Mouse (Mus musculus) embryonic fibroblast, embryonic 13.5 days (primary cell): ENCODE results near the gene Ush2a. TPM values are rescaled to one million over a fixed set of nuclear protein-coding genes. Genes with fewer than 3 reads are reported as not detected.

Experiments
- H3K27ac ChIP-seq: 2 replicates; pipeline ENCODE4 v1.5.1; 2012; ENCODE audit warnings: low read length, control low read depth, inconsistent platforms; ENCODE audit not compliant: insufficient read depth
- H3K4me1 ChIP-seq: 2 replicates; pipeline ENCODE4 v1.6.1; 2011; ENCODE audit warnings: low read length; ENCODE audit not compliant: control insufficient read depth, insufficient read depth
- H3K4me3 ChIP-seq: 2 replicates; pipeline ENCODE4 v1.5.1; 2011; ENCODE audit warnings: mild to moderate bottlenecking, control low read depth, low read length; ENCODE audit not compliant: insufficient read depth
- CTCF ChIP-seq: IDR thresholded peaks from 2 replicates; pipeline ENCODE4 v1.5.1; 2011; ENCODE audit warnings: mild to moderate bottlenecking, control low read depth, low read length, moderate library complexity, borderline replicate concordance; ENCODE audit not compliant: insufficient read depth
- POLR2A ChIP-seq: IDR thresholded peaks from 2 replicates; pipeline ENCODE4 v1.6.1; 2011; ENCODE audit warnings: low read depth, mild to moderate bottlenecking, control low read depth, low read length, moderate library complexity
- polyA plus RNA-seq: library from polyadenylated mRNA; stranded (reverse); fragments of >200 nt; gene quantifications from 2 replicates; pipeline ENCODE4 v1.2.4, GENCODE M21; 2011; ENCODE audit warnings: low read depth; ENCODE audit not compliant: missing spikeins, insufficient read length

Gene Ush2a
- polyA plus RNA-seq, 1 experiment: not detected

- no peak overlapping the region for H3K27ac ChIP-seq
- H3K4me1 ChIP-seq: no peaks in the 10 kb centered on the region
- H3K4me3 ChIP-seq: no peak overlapping the region
- TF ChIP-seq CTCF: no peak
- TF ChIP-seq POLR2A: no peak
These were observed 397.3 kb downstream of the Ush2a start for GRCm38 (mm10) chr1:188659159-188659558.

DNA sequence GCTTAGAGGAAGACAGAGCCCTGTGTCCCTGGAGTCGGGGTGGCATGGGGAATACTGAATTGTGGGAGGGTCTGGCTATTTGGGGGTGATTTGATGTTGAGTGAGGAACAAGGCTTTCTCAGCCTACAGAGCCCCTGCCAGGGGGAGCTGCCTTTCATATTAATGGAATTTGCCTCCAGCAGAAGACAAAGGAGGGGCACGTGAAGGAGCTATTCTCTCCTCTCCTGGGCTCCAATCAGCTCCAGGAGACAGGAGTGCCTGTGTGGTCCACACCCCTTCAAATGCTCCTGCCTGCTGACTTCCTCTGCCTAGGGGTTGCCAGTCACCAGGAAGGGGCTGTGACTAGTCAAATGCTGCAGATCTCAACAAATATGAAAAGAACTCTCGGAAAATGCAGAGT lies 398.5 kb downstream of the Ush2a start:
- TF ChIP-seq POLR2A (no peak), CTCF (no peak)
- no peak overlapping the region for H3K4me3 ChIP-seq
- H3K27ac ChIP-seq: no peak overlapping the region
- no peaks in the 10 kb centered on the region for H3K4me1 ChIP-seq

- TF ChIP-seq POLR2A (no peak), CTCF (no peak)
- Histone ChIP-seq H3K27ac (no peak overlapping the region), H3K4me1 (no peaks in the 10 kb centered on the region), H3K4me3 (no peak overlapping the region)
These were observed 399.1 kb downstream of the Ush2a start for GRCm38 (mm10) chr1:188660882-188661281.

- Histone ChIP-seq H3K4me1 (no peaks in the 10 kb centered on the region), H3K4me3 (no peak overlapping the region), H3K27ac (no peak overlapping the region)
- TF ChIP-seq CTCF (no peak), POLR2A (no peak)
These were observed 405.6 kb downstream of the Ush2a start for GRCm38 (mm10) chr1:188667460-188667859.

DNA sequence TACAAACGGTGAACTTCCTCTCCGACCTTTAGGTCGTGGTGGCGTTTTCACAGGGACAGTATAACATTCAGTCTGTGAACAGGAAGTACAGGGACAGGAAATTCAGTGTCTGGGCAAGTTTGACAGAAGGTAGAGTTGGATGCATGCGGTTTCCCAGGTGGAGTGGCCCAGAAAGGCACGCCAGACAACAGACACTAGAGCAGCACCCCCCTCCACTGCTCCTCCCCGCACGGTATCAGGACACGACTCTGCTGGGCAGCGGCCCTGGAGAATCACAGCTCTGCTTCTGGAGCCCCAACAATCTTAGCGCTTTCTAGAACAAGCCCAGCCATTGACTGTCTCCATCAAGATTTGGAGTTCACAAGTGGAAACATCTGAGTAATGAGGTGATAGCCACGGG lies 406.7 kb downstream of the Ush2a start:
- no peak overlapping the region for H3K4me3 ChIP-seq
- H3K27ac ChIP-seq: no peak overlapping the region
- no peaks in the 10 kb centered on the region for H3K4me1 ChIP-seq
- TF ChIP-seq POLR2A: no peak
- no peak for TF ChIP-seq CTCF

GRCm38 (mm10) chr1:188672871-188673270 lies 411.0 kb downstream of the Ush2a start:
- no peak overlapping the region for H3K27ac ChIP-seq
- no peak overlapping the region for H3K4me3 ChIP-seq
- no peak for TF ChIP-seq POLR2A
- TF ChIP-seq CTCF: no peak
- H3K4me1 ChIP-seq: no peaks in the 10 kb centered on the region; the same call in 1 of the 2 replicates

GRCm38 (mm10) chr1:188674640-188675510 lies 413.1 kb downstream of the Ush2a start:
- H3K27ac ChIP-seq: no peak overlapping the region
- no peak for TF ChIP-seq CTCF
- TF ChIP-seq POLR2A: no peak
- H3K4me1 ChIP-seq: no peaks in the 10 kb centered on the region; the same call in 1 of the 2 replicates

DNA sequence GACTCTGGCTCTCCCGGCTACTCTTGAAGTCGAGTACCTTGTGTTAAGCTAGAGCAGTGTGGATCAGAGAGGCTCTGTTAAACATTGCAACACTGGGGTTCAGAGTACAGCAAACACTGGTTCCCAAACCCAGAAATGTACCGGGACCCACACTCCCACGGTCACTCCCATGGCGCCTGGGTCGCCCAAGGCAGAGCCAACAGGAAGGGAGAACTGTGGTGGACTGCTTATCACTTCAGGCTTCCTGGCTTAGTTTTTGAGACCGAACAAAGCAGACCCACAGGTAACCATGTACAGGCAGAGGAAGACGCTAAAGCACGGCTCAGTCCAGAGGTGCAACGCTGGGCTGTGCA lies 413.7 kb downstream of the Ush2a start:
- no peak overlapping the region for H3K4me3 ChIP-seq
- no peak overlapping the region for H3K27ac ChIP-seq
- no peaks in the 10 kb centered on the region; the same call in 1 of the 2 replicates for H3K4me1 ChIP-seq
- TF ChIP-seq CTCF: no peak
- TF ChIP-seq POLR2A: no peak

More at GRCm38 (mm10) chr1:188674640-188675510, 413.1 kb downstream of the Ush2a start:
- no peak overlapping the region for H3K4me3 ChIP-seq

GRCm38 (mm10) chr1:188678189-188678588 lies 416.4 kb downstream of the Ush2a start:
- Histone ChIP-seq H3K27ac (no peak overlapping the region), H3K4me1 (no peaks in the 10 kb centered on the region; the same call in 1 of the 2 replicates), H3K4me3 (no peak overlapping the region)
- TF ChIP-seq CTCF (no peak), POLR2A (no peak)

GRCm38 (mm10) chr1:188686362-188686761 lies 424.5 kb downstream of the Ush2a start:
- H3K27ac ChIP-seq: no peak overlapping the region
- H3K4me1 ChIP-seq: no peaks in the 10 kb centered on the region
- TF ChIP-seq POLR2A (no peak), CTCF (no peak)

More at GRCm38 (mm10) chr1:188686362-188686761, 424.5 kb downstream of the Ush2a start:
- H3K4me3 ChIP-seq: no peak overlapping the region
